Comparison of ENCODE assay signal across 8 mouse cellular contexts in genomic region chr1:45502865-45503332, GRCm38 (mm10). TPM values are rescaled to one million over a fixed set of nuclear protein-coding genes. Genes with fewer than 3 reads are reported as not detected.
A peak's percentile ranks its signal among the peaks of the same experiment; 100 is the strongest.
DNase-seq lines count a peak whose midpoint lies in the region; ATAC-seq and TF ChIP-seq lines count a peak whose summit lies in the region.

Col5a2 (minus strand) TSS chr1:45503282.

- intact Hi-C loops in heart, postnatal 14 days (cut with DNase I) = loop anchor here (5.0 to 10.0 kb wide), 2 partner anchors 71 to 122 kb away; no protein-coding TSS in a partner anchor

- WGBS in forebrain, postnatal 0 days = 25% methylated on average over 12 of the region's 12 CpGs

- no peaks in the 10 kb centered on the region for H3K4me1 ChIP-seq in forebrain, postnatal 0 days (ENCODE audit: insufficient read depth)

- no peaks in the 10 kb centered on the region for H3K9me3 ChIP-seq in forebrain, postnatal 0 days (ENCODE audit: low read length)

- H3K36me3 ChIP-seq in forebrain, postnatal 0 days (ENCODE audit: insufficient read depth) = no peaks in the 10 kb centered on the region

- peak within 1 kb of the TSS; percentile 38 for H3K4me3 ChIP-seq in forebrain, postnatal 0 days (ENCODE audit: low read depth, low read length)

- H3K4me2 ChIP-seq in forebrain, postnatal 0 days (ENCODE audit: low read depth) = peak within 1 kb of the TSS; percentile 63

- no peak within 1 kb of the TSS for H3K27ac ChIP-seq in forebrain, postnatal 0 days (ENCODE audit: low read depth, low read length)

- peak; percentile 72 for ATAC-seq in forebrain, postnatal 0 days
- ATAC-seq in megakaryocyte-erythroid progenitor cell, adult 5-6 weeks (replicated peaks; ENCODE audit: low FRiP score, low TSS enrichment, poor library complexity, severe bottlenecking) = no peak

- H3K27me3 ChIP-seq in forebrain, postnatal 0 days (ENCODE audit: insufficient read depth, low read length) = no peaks in the 10 kb centered on the region

- no peak for TF ChIP-seq CTCF in forebrain, postnatal 0 days (IDR thresholded peaks at IDR 0.05; ENCODE audit: low read depth)

- peak within 1 kb of the TSS; percentile 18; the same call in 1 of the 2 replicates for H3K9ac ChIP-seq in forebrain, postnatal 0 days

- DNase-seq in cerebellum, adult 9-10 months = peak; percentile 3
- no peak for DNase-seq in cerebellum, adult 11-12 months
- peak; percentile 56 for DNase-seq in forebrain, postnatal 0 days
- DNase-seq in heart, postnatal 14 days = peak; percentile 64 to 67
- peak; percentile 8 to 36 for DNase-seq in layer of hippocampus, adult 18-20 months (ENCODE audit: low spot score in 2 of 2)
- peak; percentile 63 for DNase-seq in lung, adult 18-20 months
- DNase-seq in ovary, postnatal 14 days (ENCODE audit: low spot score) = peak; percentile 41

RNA-seq across cellular contexts. Expression of gene Col5a2, which starts in this region (rescaled TPM):
- total RNA-seq in forebrain, postnatal 0 days (2014; rRNA removed) = 16.8 and 37.0 TPM in 2 replicates
- polyA plus RNA-seq in forebrain, postnatal 0 days (2015; fragmentation: Nextera tagmentation; extraction: Ambion mirVana) = 5.4 and 5.7 TPM in 2 replicates
- 10 to 100 TPM; 63.9 to 69.1 TPM for total RNA-seq in heart, postnatal 14 days (2021)
- total RNA-seq in layer of hippocampus, adult 18-20 months (2021) = 1 to 10 TPM; 6.4 to 7.4 TPM
- total RNA-seq in megakaryocyte-erythroid progenitor cell, adult 5-6 weeks (2014; fragmentation: Nextera tagmentation) = not detected in 2 replicates
- total RNA-seq in megakaryocyte-erythroid progenitor cell, adult 5-6 weeks (2017) = not detected in 2 replicates

Comparison
In these comparisons a context has a peak if more than half of its experiments do, and no peak if none do; other contexts are left out.
1. RNA of gene Col5a2 (total RNA-seq): 63.9 to 69.1 TPM in heart, postnatal 14 days, 16.8 to 37.0 TPM in forebrain, postnatal 0 days and 6.4 to 7.4 TPM in layer of hippocampus, adult 18-20 months; not detected in megakaryocyte-erythroid progenitor cell, adult 5-6 weeks; every median in the first group is over 4 times any median in the second.